Mouse (Mus musculus): ENCODE results near the gene Oser1.
"Not testable (repeated sequence)": the region's sequence is repeated elsewhere in the genome, so short reads cannot be mapped to it uniquely, and the experiment has no call there.

Gene Oser1

DNA sequence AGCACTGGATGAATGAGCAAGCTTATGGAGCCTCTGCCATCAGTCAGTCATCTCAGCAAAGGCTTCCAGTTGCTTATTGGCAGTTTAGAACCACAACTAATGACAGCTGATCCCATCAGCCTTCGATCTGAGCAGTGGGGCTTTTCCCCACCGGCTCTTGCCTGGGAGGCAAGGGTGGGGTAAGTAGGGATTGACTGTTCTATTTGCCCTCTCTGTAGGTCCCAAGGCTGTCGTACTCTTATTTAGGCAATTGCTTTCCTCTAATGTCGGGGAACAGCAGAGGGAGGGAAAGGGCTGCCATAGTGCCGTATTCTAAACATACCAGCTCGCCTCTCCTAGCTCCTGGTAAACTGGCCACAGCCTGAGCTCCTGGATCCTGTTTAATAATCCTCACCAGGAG lies at the start of gene Oser1:
Oser1 (minus strand) TSS at position 101 of the 400 bp plus-strand sequence.
- no peak for DNase-seq

GRCm38 (mm10) chr2:163472466-163472851 lies 48.0 kb upstream of the Oser1 start, which contains the start of gene Fitm2:
Gene Fitm2, minus strand, starts transcription at chr2:163472629.
- DNase-seq: peak; percentile 97

GRCm38 (mm10) chr2:163471710-163472465 lies 47.4 kb upstream of the Oser1 start:
- peak; percentile 39 for DNase-seq

GRCm38 (mm10) chr2:163471136-163471535 lies 46.6 kb upstream of the Oser1 start:
- DNase-seq: no peak

DNA sequence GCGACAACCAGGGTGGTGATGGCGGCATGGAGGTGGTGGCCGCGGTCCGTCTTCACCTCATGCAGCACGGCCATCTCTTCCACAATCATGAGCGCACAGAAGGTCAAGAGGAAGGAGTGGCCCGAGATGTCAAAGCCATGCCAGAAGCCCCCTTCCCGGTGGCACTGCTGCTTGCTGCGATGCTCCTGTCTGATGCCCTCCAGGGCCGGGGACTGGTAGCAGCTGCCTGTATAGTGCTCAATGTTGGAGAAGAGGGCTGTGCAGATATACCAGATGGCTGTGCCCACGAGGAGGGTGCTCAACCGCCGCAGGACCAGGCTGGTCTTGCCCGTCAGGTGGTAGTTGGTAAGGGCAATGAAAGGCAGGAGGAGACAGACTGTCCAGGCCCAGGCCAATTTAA lies 45.2 kb upstream of the Oser1 start:
- no peak for DNase-seq

GRCm38 (mm10) chr2:163468866-163469265 lies 44.4 kb upstream of the Oser1 start:
- no peak for DNase-seq

GRCm38 (mm10) chr2:163467585-163467984 lies 43.1 kb upstream of the Oser1 start:
- DNase-seq: no peak

GRCm38 (mm10) chr2:163466771-163467170 lies 42.3 kb upstream of the Oser1 start:
- DNase-seq: no peak

- DNase-seq: no peak
These were observed 40.1 kb upstream of the Oser1 start for GRCm38 (mm10) chr2:163464562-163464961.

- DNase-seq: no peak
These were observed 39.5 kb upstream of the Oser1 start for GRCm38 (mm10) chr2:163463998-163464397.

DNA sequence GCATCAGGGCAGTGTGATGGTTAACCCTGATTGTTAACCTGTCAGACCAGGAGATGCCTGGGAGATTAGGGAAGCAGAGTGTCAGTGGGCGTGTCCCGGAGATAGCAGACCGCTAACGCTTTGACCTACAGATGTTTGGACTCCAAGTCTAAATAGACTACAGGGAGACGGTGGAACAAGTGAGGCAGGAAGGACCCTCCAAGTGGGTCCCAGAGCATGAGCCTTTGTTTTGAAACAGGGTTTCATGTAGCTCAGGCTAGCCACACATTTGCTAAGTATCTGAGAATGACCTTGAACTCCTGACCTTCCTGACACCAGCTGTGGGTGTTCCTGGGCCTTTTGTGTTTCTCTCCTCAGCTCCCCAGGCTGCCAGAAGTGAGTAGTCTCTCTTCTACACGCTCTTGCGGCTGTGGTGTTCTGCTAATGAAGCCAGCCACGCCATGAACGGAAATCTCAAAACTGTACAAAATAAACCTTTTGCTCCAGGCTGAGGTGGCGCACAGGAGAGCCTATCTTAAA lies 38.8 kb upstream of the Oser1 start:
- DNase-seq: no peak

DNA sequence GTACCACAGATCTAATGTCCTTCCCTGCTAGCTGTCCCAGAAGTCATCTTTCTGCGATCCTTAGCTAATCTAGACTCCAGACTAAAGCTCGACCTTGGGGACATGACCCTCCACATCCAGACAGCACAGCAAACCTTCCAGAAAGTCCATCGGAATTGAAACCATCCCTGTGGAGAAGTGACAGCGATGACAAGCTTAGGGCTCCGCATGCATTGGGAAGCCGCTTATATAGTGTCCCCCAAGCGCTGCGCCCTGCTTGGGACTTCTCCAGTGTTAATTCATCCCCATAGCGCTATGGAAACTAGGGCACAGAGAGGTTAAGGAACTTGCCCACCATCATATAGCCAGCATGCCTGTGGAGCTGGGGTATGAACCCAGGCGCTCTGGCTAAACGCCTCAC lies 38.3 kb upstream of the Oser1 start:
- no peak for DNase-seq

DNA sequence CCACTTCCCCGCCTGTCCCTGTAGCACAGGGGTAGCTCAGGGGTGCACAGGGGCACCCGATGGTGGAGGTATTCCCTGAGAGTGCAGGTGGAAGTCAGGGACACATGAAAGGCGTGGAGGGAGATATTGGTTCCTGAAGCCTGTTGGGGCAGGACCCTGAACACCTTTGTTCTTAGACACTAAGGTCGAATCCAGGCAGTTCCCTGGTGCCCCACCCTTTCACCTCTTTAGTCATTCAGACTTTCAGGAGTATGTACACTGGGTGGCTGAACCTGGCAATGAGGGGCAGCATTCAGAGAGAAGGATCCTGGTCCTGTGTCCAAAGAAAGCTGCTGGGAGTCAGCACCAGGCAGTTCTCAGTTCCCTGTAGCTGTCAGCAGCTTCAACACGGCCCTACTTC lies 37.9 kb upstream of the Oser1 start:
- DNase-seq: no peak

DNA sequence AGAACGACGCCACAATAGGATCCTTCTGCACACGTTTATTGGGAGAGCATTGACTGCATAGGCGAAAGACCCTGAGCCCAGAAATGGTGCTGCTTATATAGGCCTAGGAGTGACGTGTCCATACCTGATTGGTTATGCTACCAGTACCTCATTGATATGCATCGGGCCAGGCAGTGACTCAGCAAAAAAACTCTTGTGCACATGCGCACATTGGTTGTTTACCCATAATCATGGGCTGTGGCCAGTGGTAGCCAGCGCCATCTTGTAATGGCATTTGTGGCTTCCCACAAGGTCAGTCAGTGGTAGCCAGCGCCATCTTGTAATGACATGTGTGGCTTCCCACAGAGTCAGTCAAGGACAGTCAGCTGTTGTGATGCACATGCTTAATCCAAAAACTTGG lies 36.8 kb upstream of the Oser1 start:
- DNase-seq: not testable (repeated sequence)

- no peak for DNase-seq
These were observed 36.1 kb upstream of the Oser1 start for GRCm38 (mm10) chr2:163460622-163461021.

DNA sequence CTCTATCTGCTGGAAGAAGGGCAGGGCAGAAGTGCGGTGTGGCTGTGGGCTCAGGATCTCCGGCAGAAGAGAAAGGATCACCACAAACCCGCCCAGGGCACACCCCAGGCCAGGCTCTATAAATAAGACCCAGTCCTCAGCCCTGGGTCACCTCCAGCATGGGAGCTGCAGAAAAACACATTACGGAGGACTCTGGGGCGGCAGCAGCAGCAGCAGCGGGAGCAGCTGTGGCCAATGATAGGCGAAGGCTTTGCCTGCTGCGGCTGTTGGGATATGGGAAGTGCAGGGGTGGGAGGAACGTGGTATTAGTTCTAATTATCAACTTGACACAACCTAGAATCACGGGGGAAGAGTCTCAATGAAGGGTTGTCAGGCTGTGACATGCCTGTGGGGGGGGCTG lies 34.9 kb upstream of the Oser1 start:
- DNase-seq: no peak

DNA sequence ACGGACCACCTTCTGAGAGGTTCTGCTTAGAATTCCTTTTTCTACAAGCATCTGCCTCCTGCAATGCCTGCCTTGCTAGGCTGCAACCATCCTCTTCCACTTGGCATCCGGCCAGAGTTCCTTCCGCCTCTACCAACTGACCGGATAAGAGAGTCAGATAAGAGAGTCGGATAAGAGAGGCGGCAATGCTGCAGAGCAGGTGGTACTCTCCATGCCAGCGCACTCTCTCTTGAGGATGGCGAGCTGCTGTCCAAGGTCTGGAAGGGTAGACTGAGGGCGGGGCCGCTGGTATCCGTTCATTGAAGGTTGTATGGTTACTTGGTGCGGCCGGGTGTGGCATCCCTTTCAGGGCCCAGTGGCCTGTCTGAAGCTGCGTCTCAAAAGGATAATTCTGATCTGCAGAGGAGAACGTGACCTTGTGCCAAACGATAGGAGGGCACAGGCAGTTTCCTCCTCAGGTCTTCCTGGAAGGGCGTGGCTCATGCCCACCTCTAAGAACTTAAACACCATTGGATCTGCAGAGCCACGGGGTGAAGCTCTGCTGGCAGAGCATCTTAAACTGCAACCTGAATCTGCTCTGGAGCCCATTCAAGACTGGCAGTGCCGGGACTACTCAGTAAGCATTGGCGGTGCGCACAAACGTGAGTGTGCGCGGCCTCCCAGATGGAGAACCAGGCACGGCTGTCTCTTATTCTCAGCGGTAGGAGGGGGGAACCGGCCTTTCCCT lies 34.2 kb upstream of the Oser1 start:
- DNase-seq: no peak

DNA sequence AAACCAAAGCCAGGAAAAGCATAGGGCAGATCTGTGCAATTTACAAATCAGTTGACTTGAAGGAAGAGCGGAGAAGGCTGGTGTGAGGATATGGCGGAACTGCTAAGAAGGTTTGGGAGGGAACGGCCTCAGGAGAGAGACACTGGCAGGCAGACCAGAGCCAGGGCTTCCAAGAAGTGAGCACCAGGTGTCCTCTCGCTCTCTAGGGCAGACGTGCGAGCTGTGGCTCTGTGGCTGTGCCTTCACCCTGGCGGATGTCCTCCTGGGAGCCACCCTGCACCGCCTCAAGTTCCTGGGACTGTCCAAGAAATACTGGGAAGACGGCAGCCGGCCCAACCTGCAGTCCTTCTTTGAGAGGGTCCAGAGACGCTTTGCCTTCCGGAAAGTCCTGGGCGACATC lies 28.9 kb upstream of the Oser1 start:
- DNase-seq: no peak

DNA sequence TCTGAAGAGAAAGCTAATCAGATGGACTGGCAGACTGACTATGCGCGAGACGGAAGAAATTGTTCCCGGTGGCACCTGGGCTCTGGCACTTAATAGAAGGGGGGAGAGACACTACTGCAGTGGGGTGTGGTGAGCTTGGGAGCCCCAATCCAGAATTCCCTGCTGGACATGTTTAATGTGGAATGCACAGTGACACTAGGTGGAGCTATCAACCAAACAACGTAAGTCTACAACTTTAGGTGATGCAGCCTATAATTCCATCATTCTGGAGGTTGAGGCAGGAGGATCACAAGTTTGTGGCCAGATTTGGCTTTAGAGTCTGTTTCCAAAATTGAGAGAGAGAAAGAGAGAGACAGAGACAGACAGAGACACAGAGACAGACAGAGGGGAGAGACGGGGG lies 28.2 kb upstream of the Oser1 start:
- no peak for DNase-seq

DNA sequence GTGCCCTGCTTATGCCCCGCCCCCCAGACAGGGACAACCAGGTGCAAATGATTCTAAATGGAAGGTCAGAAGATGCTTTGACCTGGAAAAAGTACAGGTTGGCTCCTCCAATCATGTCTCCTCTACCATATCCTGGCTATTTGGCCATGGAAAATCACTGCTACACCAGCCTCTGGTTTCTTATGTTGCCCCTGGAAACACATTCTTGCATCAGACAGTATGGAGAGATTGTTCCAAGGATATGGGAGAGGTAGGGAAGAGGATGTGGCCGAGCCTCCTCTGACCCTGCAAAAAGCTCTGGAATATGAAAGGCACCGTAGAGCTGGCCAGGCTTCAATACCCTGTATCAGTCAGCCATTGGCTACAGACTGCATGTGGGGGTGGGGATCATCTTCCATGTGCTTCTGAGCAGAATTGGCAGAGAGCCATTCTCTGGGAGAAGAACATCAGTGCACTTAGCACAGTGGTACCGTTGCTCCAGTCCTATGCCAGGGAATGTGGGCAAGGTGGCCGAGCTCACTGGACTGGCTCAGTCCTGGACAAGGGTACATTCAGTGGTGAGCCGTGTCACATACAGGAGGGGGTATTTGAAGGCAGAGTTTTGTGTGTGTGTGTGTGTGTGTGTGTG lies 26.3 kb upstream of the Oser1 start:
- no peak for DNase-seq

GRCm38 (mm10) chr2:163449276-163449675 lies 24.8 kb upstream of the Oser1 start:
- DNase-seq: no peak

DNA sequence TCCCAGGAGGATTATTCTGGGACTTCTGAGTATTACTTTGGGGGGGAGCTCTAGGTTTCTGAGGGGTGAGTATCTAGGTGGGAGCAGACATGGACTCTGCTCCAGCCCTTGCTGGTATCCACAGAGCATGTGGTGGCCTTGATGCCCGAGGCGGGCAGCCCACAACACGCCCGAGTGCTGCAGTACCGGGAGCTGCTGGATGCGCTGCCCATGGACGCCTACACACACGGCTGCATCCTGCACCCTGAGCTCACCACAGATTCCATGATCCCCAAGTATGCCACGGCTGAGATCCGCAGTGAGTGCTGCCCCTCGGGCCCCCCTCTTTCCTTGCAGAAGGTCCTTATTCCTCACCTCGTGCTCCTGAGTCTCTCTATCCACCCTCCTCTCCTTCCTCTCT lies 22.9 kb upstream of the Oser1 start:
- no peak for DNase-seq

GRCm38 (mm10) chr2:163444017-163444416 lies 19.5 kb upstream of the Oser1 start:
- no peak for DNase-seq

DNA sequence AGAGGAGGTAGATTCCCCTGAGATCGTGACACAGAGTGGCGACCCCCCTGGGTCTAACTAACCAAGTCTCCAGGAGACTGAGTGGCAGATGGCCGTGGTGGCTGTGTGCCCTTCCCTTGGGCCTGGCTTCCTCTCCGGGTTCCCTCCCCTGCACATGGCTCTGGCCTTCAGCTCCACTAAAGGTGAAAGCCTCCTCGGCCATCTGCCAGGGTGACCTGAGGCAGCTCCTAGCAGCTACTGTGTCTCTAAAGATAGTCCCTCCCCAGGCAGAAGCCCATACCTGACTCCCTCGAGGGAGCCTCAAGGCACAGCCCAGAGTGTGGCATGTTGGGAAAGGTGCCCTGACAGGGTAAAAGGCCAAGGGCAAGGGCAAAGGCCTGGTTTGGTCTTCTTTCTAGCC lies 19.0 kb upstream of the Oser1 start:
- no peak for DNase-seq
